Mouse (Mus musculus) lung, postnatal 0 days (tissue): ENCODE results near the gene Terf2ip. TPM values are rescaled to one million over a fixed set of nuclear protein-coding genes. Genes with fewer than 3 reads are reported as not detected.

ENCODE experiments used
- ATAC-seq: fragments of 200-750 bp; cut with Nextera tagmentation; 2 replicates; pipeline ENCODE4 v1.8.0; 2017; ENCODE audit warnings: moderate library complexity
- DNase-seq: peaks from one replicate; pipeline ENCODE4 v3.0.0-alpha.2; 2016; ENCODE audit warnings: low spot score
- H3K27ac ChIP-seq: fragments of 300-500 bp; sonication (generic); 2 replicates; pipeline ENCODE4 v1.5.1; 2014; ENCODE audit warnings: antibody characterized with exemption, mild to moderate bottlenecking, low read length, mixed read lengths
- H3K27me3 ChIP-seq: fragments of 300-500 bp; sonication (generic); replicated peaks from 2 replicates; pipeline ENCODE4 v1.6.1; 2014; ENCODE audit warnings: low read length, mixed read lengths; ENCODE audit not compliant: insufficient read depth
- H3K36me3 ChIP-seq: fragments of 300-500 bp; sonication (generic); 2 replicates; pipeline ENCODE4 v1.6.1; 2014; ENCODE audit warnings: low read length, mixed read lengths; ENCODE audit not compliant: insufficient read depth
- H3K4me1 ChIP-seq: fragments of 300-500 bp; sonication (generic); 2 replicates; pipeline ENCODE4 v1.6.1; 2014; ENCODE audit warnings: antibody characterized with exemption, low read depth, low read length, mixed read lengths; ENCODE audit not compliant: insufficient read depth
- H3K4me2 ChIP-seq: fragments of 300-500 bp; sonication (generic); replicated peaks from 2 replicates; pipeline ENCODE4 v1.6.1; 2014; ENCODE audit warnings: low read depth, mild to moderate bottlenecking, low read length, moderate library complexity, mixed read lengths
- H3K4me3 ChIP-seq: fragments of 300-500 bp; sonication (generic); 2 replicates; pipeline ENCODE4 v1.5.1; 2014; ENCODE audit warnings: low read depth, low read length
- H3K9ac ChIP-seq: fragments of 300-500 bp; sonication (generic); replicated peaks from 2 replicates; pipeline ENCODE4 v1.6.1; 2014; ENCODE audit warnings: low read depth, mild to moderate bottlenecking
- H3K9me3 ChIP-seq: fragments of 300-500 bp; sonication (generic); 2 replicates; pipeline ENCODE4 v1.6.1; 2016; ENCODE audit warnings: low read length, mixed read lengths
- CTCF ChIP-seq: IDR thresholded peaks from 2 replicates; pipeline ENCODE4 v1.5.1; 2016; ENCODE audit warnings: antibody characterized with exemption, mild to moderate bottlenecking
- EP300 ChIP-seq: IDR thresholded peaks from 2 replicates; pipeline ENCODE4 v1.6.1; 2016; ENCODE audit warnings: antibody characterized with exemption, mild to moderate bottlenecking, control low read depth
- whole genome bisulfite sequencing: fragments of 180-500 bp; shearing (Covaris S2); extraction: QIAGEN DNeasy Blood & Tissue Kit; methylation state at CpG from one replicate; pipeline ENCODE4 v1.1.7; 2014; 5-methylcytosine and 5-hydroxymethylcytosine counted together
- polyA plus RNA-seq: library from polyadenylated mRNA; unstranded; fragments of >200 nt; fragmentation: Nextera tagmentation; extraction: Ambion mirVana; gene quantifications from 2 replicates; pipeline ENCODE4 v1.2.1, GENCODE M21; 2015

The Terf2ip gene
- polyA plus RNA-seq, 1 experiment from 2014 or later: 13.3 TPM

DNA sequence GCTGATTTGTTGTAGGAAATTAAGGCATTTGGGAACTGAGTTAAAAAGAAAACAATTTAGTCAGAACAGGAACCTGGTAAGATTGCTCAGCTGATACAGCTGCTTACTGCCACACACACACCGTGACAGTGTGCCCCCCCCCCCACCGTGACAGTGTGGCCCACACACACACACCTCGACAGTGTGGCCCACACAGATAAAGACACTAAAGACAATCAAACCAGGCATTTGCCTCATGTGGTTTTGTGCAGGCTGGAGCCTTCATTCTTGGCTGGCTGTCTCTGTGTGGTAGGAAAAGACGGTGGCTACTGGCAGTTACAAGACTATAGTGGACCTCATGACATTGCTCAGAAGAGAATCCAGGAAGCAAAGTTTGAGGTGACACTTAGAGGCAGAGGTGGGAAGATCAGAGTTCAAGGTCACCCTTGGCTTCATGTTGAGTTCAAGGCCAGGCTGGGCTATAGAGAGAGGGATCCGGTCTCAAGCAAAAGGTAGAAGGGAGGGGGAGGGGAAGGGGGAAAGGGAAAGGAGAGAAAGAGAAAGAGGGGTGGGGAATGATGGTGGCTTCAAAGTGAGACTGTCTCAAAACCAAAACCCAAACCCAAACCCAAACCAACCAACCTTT is 43.8 kb upstream of the Terf2ip start:
- TF ChIP-seq EP300 (no peak), CTCF (no peak)
- WGBS: 87% methylated on average over 5 of the region's 5 CpGs
- DNase-seq: no peak
- Histone ChIP-seq H3K9ac (no peak overlapping the region), H3K27me3 (no peaks in the 10 kb centered on the region), H3K4me1 (no peaks in the 10 kb centered on the region), H3K9me3 (no peaks in the 10 kb centered on the region), H3K36me3 (no peaks in the 10 kb centered on the region), H3K4me2 (no peak overlapping the region), H3K4me3 (no peak overlapping the region), H3K27ac (no peak overlapping the region)
- no peak for ATAC-seq

- no peaks in the 10 kb centered on the region for H3K9me3 ChIP-seq
- no peaks in the 10 kb centered on the region for H3K36me3 ChIP-seq
- H3K9ac ChIP-seq: no peak overlapping the region
- DNase-seq (no peak), ATAC-seq (no peak)
- WGBS: 86% methylated on average over 10 of the region's 10 CpGs
- no peaks in the 10 kb centered on the region for H3K27me3 ChIP-seq
- no peak overlapping the region for H3K4me3 ChIP-seq
- H3K4me2 ChIP-seq: no peak overlapping the region
- no peaks in the 10 kb centered on the region for H3K4me1 ChIP-seq
- no peak overlapping the region for H3K27ac ChIP-seq
- TF ChIP-seq CTCF: no peak
- TF ChIP-seq EP300: no peak
Observed at GRCm38 (mm10) chr8:111968541-111968940, 42.7 kb upstream of the Terf2ip start.

- Histone ChIP-seq H3K9me3 (no peaks in the 10 kb centered on the region), H3K4me3 (no peak overlapping the region), H3K27me3 (no peaks in the 10 kb centered on the region), H3K27ac (no peak overlapping the region), H3K4me2 (no peak overlapping the region), H3K36me3 (no peaks in the 10 kb centered on the region), H3K9ac (no peak overlapping the region), H3K4me1 (no peaks in the 10 kb centered on the region)
- no peak for TF ChIP-seq CTCF
- no peak for TF ChIP-seq EP300
- WGBS: 49% methylated on average over 5 of the region's 5 CpGs
- DNase-seq (no peak), ATAC-seq (no peak)
Observed at GRCm38 (mm10) chr8:111968991-111969390, 42.2 kb upstream of the Terf2ip start.

DNA sequence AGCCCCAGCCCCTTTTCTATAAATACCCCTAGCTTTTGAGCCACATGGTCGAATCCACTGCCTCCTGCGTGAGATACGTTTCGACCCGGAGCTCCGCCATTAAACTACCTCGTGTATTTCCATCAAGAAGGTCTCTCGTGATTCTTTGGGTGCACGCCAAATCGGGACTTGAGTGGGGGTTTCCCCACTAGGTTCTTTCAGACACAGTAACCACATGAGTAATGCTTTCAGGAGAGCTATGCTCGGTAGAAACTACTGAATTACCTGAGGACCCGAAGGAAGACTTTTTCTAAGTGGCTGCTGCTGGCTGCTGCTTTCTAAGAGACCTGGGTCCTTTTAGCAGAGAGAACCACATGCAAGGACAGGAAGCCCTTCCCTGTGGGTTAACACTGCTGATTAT is 37.1 kb upstream of the Terf2ip start:
- 93% methylated on average over 12 of the region's 12 CpGs for WGBS
- Histone ChIP-seq H3K4me3 (no peak overlapping the region), H3K4me2 (no peak overlapping the region), H3K4me1 (no peaks in the 10 kb centered on the region), H3K27me3 (no peaks in the 10 kb centered on the region), H3K36me3 (no peaks in the 10 kb centered on the region), H3K9ac (no peak overlapping the region), H3K27ac (no peak overlapping the region), H3K9me3 (no peaks in the 10 kb centered on the region)
- DNase-seq (no peak), ATAC-seq (no peak)
- TF ChIP-seq EP300 (no peak), CTCF (no peak)

DNA sequence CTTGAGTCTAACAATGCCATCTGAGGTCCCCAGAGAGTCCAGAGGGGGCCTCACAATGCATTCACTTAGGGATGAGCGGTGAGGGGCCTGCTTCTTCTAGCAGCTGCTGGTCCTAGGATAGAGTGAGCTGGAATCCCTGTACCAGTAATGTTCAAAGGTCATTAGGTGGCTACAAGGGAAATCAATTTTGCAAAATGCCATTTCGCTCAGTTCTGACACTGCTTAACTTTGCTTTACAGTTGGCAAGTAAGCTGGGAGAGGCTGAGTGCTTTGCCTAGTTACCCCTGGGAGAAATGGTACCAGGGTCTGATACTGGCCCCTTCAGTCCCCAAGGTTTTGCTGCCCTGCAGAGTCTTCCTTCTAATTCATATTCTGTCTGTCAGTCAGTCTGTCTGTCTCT is 35.5 kb upstream of the Terf2ip start:
- H3K36me3 ChIP-seq: no peaks in the 10 kb centered on the region
- no peak overlapping the region for H3K4me3 ChIP-seq
- no peaks in the 10 kb centered on the region for H3K27me3 ChIP-seq
- no peak for ATAC-seq
- no peaks in the 10 kb centered on the region for H3K9me3 ChIP-seq
- no peak for DNase-seq
- no peak for TF ChIP-seq CTCF
- TF ChIP-seq EP300: no peak
- H3K4me1 ChIP-seq: no peaks in the 10 kb centered on the region
- no peak overlapping the region for H3K4me2 ChIP-seq
- no peak overlapping the region for H3K9ac ChIP-seq
- no peak overlapping the region for H3K27ac ChIP-seq
- 96% methylated on average over 2 of the region's 2 CpGs for WGBS

DNA sequence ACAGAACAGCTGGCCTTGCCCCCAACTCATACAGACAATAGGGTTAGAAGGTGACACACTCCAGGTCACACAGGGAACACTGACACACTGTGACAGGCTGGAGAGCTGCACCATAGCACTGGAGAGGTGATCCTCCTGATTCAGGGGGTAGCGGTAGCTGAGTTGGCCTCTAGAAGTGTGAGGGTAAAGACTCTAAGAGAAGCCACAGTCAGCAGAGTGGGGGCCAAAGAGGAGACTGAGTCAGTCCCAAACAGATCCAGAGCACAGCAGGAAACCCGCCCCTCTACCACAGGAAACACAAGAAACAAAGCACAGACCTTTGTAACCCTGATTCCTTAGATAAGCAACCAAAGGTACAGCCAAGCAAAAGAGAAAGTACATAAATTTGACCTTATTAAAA is 34.9 kb upstream of the Terf2ip start:
- no peak for ATAC-seq
- H3K4me1 ChIP-seq: no peaks in the 10 kb centered on the region
- WGBS: 77% methylated on average over 2 of the region's 2 CpGs
- no peaks in the 10 kb centered on the region for H3K36me3 ChIP-seq
- TF ChIP-seq EP300: no peak
- no peak for TF ChIP-seq CTCF
- H3K9me3 ChIP-seq: no peaks in the 10 kb centered on the region
- H3K4me3 ChIP-seq: no peak overlapping the region
- DNase-seq: no peak
- H3K4me2 ChIP-seq: no peak overlapping the region
- no peak overlapping the region for H3K9ac ChIP-seq
- H3K27me3 ChIP-seq: no peaks in the 10 kb centered on the region
- H3K27ac ChIP-seq: no peak overlapping the region

- Histone ChIP-seq H3K9ac (no peak overlapping the region), H3K36me3 (no peaks in the 10 kb centered on the region), H3K27me3 (no peaks in the 10 kb centered on the region), H3K4me3 (no peak overlapping the region), H3K4me2 (no peak overlapping the region), H3K27ac (no peak overlapping the region), H3K9me3 (no peaks in the 10 kb centered on the region), H3K4me1 (no peaks in the 10 kb centered on the region)
- ATAC-seq: no peak
- DNase-seq: no peak
- no peak for TF ChIP-seq EP300
- no peak for TF ChIP-seq CTCF
- WGBS: 65% methylated on average over 10 of the region's 10 CpGs
Observed at GRCm38 (mm10) chr8:111978147-111978546, 33.1 kb upstream of the Terf2ip start.
